Mouse (Mus musculus): ENCODE results near the gene Plk5.

DNA sequence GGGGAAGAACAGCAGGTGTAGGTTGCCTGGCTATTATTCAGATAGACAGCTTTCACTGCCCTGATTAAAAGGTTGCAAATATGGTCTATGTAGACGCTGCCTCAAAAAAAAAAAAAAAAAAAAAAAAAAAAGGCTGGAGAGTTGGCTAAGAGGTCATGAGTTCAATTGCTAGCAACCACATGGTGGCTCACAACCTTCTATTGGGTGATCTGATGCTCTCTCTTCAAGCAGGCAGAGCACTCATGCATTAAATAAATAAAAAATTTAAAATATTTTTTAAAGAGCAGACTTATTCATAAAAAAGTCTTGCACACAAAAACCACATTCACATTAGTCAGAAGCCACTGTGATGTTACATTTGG is 41.9 kb downstream of the Plk5 start:
- TF ChIP-seq GATA1 (IDR thresholded peaks at IDR 0.05; ENCODE audit: low read length) (no peak), TAL1 (IDR thresholded peaks at IDR 0.05; ENCODE audit: low read length) (no peak)

All from erythroblast, embryonic 14.5 days (primary cell).